Mouse (Mus musculus) stomach, postnatal 0 days (tissue): ENCODE data around the gene Amn.

Experiments
- CTCF ChIP-seq: IDR thresholded peaks from 2 replicates; pipeline ENCODE4 v1.5.1; 2016; ENCODE audit warnings: antibody characterized with exemption, low read depth, mild to moderate bottlenecking, moderate library complexity
- EP300 ChIP-seq: optimal IDR thresholded peaks from 2 replicates; pipeline ENCODE3; 2016; ENCODE audit warnings: antibody characterized with exemption

DNA sequence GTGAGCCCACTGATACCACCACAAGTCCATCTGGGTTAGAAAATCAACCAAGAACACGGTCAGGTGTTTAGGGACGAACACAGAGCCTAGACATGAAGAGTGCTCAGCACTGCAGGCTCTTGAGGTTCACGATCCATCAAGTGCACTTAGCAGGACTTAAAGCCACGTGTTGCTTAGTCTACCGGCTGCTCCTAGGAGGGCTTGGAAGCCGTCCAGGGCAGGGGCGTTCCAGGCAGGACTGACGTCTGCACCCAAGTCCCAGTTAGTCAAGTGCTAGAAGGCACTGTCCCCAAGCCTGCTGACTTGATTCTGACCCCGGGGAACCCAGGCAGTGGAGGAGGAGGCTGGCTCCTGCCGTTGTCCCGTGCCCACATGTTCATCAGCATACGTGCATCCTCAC, 49.7 kb downstream of the Amn start:
- TF ChIP-seq EP300 (no peak), CTCF (no peak)
